Mouse (Mus musculus): ENCODE measurements around the gene Relt. TPM values are rescaled to one million over a fixed set of nuclear protein-coding genes. Genes with fewer than 3 reads are reported as not detected.
"Not testable (repeated sequence)": the region's sequence is repeated elsewhere in the genome, so short reads cannot be mapped to it uniquely, and the experiment has no call there.

The Relt gene
- polyA plus RNA-seq, 1 experiment from 2014 or later = 2.6 TPM

DNA sequence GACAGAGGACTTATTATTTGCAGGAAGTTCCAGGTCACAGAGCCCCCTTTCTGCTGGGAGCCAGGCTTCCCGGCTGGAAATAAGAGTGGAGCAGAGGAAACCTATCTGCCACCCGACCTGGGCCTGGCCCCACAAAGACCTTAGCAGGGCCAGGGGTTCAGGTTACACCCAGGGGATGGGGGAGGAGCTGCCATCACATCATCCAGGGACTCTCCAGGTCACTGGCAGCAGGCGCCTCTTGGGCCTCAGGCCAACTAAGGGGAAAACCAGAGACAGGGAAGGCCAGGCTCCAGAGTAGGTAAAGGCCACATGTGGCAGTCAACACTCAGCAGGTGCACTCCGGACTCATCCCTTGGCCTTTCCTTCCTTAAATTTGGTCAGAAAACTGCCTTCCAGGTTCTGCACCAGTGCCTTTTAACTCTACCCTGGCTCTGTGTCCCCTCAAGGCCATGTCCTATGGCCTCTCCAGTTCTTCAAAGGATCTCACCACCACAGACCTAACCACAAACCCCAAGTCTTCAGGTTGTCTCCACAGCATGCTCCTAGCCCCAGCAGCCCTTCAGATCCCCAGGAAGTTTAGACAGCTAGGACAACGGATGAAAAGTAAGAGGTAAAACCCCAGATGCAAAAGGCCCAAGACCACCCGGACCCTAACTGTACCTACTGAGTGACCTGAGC lies 9.0 kb downstream of the Relt start:
- 59% methylated on average over 6 of the region's 6 CpGs for WGBS
- no peak overlapping the region for H3K4me2 ChIP-seq (replicated peaks)
- no peaks in the 10 kb centered on the region for H3K9me3 ChIP-seq
- H3K9ac ChIP-seq = no peak overlapping the region
- no peaks in the 10 kb centered on the region for H3K27me3 ChIP-seq (replicated peaks)
- ATAC-seq = no peak
- H3K27ac ChIP-seq = no peak overlapping the region
- no peaks in the 10 kb centered on the region for H3K36me3 ChIP-seq
- peaks cover 35% of the 10 kb centered on the region for H3K4me1 ChIP-seq (replicated peaks)
- H3K4me3 ChIP-seq (replicated peaks) = no peak overlapping the region

DNA sequence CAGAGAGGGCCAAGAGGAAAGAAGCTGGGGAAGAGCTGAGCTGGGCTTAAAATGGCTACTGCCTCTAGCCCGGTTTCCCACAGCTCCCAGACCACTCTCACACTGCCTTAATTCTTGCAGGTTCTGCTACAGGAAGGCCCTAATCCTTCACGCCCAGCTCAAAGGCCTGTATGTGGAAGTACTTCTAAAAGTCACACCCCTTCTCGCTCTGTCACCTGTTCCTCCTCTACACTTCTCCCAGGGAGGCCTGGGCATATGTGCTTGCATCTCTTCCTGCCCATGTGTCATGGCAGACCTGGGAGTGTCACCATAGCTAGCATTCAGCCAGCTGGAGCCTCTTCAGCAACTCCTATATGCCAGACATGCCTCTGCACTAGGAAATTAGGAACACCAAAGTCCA lies 9.8 kb downstream of the Relt start:
- WGBS = 67% methylated on average over 3 of the region's 3 CpGs
- Histone ChIP-seq H3K4me1 (replicated peaks) (peaks cover 35% of the 10 kb centered on the region), H3K27me3 (replicated peaks) (no peaks in the 10 kb centered on the region), H3K36me3 (no peaks in the 10 kb centered on the region), H3K27ac (no peak overlapping the region), H3K4me3 (replicated peaks) (no peak overlapping the region), H3K9ac (no peak overlapping the region), H3K4me2 (replicated peaks) (no peak overlapping the region), H3K9me3 (no peaks in the 10 kb centered on the region)
- no peak for ATAC-seq

DNA sequence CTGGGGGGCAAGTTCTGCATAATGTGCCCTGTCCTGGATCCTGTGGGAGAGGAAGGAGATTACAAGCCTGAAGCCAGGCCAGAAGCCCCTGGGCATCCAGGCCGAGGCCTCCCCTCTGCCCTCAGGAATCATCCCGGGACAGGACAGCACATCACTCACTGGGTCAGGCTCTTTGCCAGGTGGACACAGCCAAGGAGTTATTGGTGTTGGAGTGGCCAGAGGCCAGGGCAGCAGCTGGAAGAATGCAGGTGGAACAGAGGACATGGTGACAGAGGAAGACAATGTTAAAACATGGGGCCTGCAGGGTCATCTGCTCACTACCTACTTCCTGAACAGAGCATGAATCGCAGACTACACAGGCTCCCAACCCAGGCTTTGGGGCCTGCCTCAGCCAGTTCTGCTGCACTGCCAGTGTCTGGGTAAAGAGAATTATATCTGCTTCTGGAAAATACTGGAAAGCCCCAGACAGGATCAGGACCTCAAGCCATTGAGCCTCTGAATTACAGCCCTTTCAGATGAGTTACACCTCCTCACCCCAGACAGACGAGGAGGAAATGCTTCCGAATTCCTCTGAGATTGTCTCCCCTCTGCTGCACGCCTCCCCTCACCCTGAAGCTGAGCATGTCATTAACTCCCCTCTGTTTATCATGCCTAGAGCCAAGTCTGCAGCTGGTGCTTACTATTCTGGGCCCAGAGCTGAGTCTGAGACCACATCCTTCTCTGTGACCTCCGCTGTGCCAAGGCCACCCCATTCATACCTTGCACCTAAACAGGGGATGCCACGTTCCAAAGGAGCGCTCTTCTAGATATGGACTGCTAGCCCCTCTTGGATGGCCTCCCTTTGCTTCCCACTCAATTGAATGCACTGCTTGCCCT lies 11.5 kb downstream of the Relt start:
- Histone ChIP-seq H3K9me3 (no peaks in the 10 kb centered on the region), H3K4me2 (replicated peaks) (no peak overlapping the region), H3K9ac (no peak overlapping the region), H3K4me1 (replicated peaks) (peaks cover 35% of the 10 kb centered on the region), H3K27ac (0 out of 2 replicates have a peak overlapping the region, but pooled peaks have one; percentile 9), H3K27me3 (replicated peaks) (no peaks in the 10 kb centered on the region), H3K4me3 (replicated peaks) (no peak overlapping the region), H3K36me3 (no peaks in the 10 kb centered on the region)
- no peak for ATAC-seq
- WGBS = 57% methylated on average over 9 of the region's 9 CpGs

DNA sequence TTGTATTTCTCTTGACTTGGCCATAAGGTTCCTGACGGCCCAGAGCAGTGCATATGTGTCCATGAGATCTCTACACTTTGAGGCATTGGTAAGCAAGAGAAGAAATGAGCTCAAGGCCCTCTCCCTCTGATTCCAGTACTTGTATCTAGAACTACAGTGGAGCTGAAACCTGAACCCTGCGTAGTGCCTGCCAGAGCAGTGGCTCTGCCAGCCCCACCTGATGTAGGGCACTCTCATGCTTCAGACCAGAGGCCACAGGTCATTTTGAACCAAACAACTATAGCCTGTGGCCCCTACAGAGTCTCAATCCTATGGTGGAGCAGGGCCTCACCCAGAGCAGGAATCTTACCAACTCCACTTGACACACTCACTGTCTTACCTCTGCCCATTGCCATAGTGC lies 13.7 kb downstream of the Relt start:
- no peak overlapping the region for H3K4me2 ChIP-seq (replicated peaks)
- 91% methylated on average over 2 of the region's 2 CpGs for WGBS

DNA sequence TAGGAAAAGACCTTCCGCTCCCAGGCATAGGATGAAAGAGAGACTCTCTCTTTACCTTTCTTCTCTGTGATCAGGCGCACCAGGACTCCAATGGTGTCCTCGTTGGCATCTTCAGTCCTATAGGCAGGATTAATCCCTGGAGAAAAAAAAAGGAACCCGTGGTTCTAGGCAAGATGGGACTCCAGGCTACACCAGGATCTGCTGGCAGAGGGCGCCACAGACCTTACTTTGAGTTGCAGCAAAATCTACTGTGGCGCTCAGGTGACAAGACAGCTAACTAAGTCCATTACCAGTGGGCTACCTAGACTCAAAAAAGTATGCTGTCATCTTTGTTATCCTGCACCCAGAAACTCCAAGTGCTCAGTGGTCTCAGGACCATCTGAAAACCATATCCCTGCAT lies 14.5 kb downstream of the Relt start:
- no peaks in the 10 kb centered on the region for H3K36me3 ChIP-seq
- no peak overlapping the region for H3K4me2 ChIP-seq (replicated peaks)
- H3K27me3 ChIP-seq (replicated peaks) = no peaks in the 10 kb centered on the region
- no peak overlapping the region for H3K4me3 ChIP-seq (replicated peaks)
- no peak overlapping the region for H3K9ac ChIP-seq
- WGBS = 44% methylated on average over 6 of the region's 6 CpGs
- no peak overlapping the region for H3K27ac ChIP-seq
- no peaks in the 10 kb centered on the region for H3K9me3 ChIP-seq
- peaks cover 26% of the 10 kb centered on the region for H3K4me1 ChIP-seq (replicated peaks)
- ATAC-seq = no peak

More for the DNA sequence above, 13.7 kb downstream of the Relt start:
- no peaks in the 10 kb centered on the region for H3K36me3 ChIP-seq
- H3K27me3 ChIP-seq (replicated peaks) = no peaks in the 10 kb centered on the region
- H3K9ac ChIP-seq = no peak overlapping the region
- H3K9me3 ChIP-seq = no peaks in the 10 kb centered on the region
- no peak overlapping the region for H3K27ac ChIP-seq
- no peak overlapping the region for H3K4me3 ChIP-seq (replicated peaks)
- no peak for ATAC-seq
- H3K4me1 ChIP-seq (replicated peaks) = peaks cover 29% of the 10 kb centered on the region

DNA sequence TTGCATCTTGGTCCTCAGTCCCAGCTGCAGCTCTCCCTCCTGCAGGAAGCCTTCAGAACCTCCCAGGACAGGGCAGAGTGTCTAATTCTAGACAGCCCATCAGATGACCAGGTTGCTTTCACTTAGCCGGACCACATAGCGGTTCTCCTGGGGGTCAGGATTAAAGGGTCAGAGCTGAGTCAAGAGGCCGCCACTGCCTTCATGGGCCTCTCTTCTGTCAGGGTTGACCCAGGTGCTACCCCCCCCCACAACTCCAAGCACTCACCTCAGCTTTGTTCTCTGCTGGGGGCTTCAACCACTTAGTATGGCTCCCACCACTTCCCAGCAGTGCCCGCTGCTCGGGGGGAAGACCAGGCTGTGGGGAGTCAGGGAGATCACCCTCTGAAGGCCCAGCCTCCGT lies 16.1 kb downstream of the Relt start:
- WGBS = 90% methylated on average over 6 of the region's 6 CpGs
- H3K9me3 ChIP-seq = no peaks in the 10 kb centered on the region
- H3K4me2 ChIP-seq (replicated peaks) = no peak overlapping the region
- H3K9ac ChIP-seq = no peak overlapping the region
- H3K27me3 ChIP-seq (replicated peaks) = no peaks in the 10 kb centered on the region
- H3K27ac ChIP-seq = no peak overlapping the region
- no peak overlapping the region for H3K4me3 ChIP-seq (replicated peaks)
- peaks cover 17% of the 10 kb centered on the region for H3K4me1 ChIP-seq (replicated peaks)
- H3K36me3 ChIP-seq = no peaks in the 10 kb centered on the region
- ATAC-seq = no peak

DNA sequence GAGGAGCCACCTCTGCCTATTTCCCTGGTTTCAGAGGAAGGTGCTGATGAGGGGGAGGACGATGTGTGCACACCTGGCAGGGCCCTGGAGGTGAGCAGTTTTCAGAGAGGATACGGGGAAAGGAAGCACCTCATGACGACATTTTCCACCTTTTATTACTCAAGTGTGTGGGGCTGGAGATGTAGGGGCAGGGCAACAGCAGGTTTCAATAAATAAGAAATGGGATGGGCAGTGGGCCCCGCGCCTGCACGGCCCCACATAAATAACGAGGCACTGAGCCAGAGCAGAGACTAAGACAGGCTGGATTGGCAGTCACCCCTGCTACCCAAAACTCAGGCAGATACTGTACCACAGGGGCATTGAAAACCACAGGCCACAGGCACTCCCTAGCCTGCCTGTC lies 17.2 kb downstream of the Relt start:
- not testable (repeated sequence) for H3K4me1 ChIP-seq (replicated peaks); H3K9ac ChIP-seq; H3K9me3 ChIP-seq; H3K27me3 ChIP-seq (replicated peaks); H3K4me3 ChIP-seq (replicated peaks); H3K4me2 ChIP-seq (replicated peaks); ATAC-seq; H3K27ac ChIP-seq; H3K36me3 ChIP-seq
- 62% methylated on average over 7 of the region's 7 CpGs for WGBS

DNA sequence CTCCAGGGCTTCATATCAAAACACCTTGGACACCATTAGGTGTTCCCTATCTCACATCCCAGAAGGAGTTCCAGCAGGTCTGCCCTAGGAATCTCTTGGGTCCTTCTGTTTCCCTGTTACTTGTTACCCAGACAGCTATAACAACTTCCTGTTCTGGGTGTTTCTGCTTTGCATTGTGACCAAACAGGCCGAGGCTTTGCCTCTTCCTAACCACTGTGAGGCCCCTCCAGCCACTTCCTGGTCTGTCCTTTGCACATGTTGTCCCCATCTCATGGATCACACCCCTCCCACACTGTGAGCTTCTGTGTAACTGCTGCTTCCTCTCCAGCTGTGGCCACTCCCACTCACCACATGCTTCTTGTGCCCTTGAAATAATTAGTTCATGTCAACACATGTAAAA lies 17.8 kb downstream of the Relt start:
- Histone ChIP-seq H3K27me3 (replicated peaks) (no peaks in the 10 kb centered on the region), H3K4me3 (replicated peaks) (no peak overlapping the region), H3K27ac (peak overlapping the region; percentile 48), H3K4me1 (replicated peaks) (peaks cover 7% of the 10 kb centered on the region; the same call in 1 of the 2 replicates), H3K9ac (no peak overlapping the region), H3K4me2 (replicated peaks) (no peak overlapping the region), H3K9me3 (no peaks in the 10 kb centered on the region), H3K36me3 (no peaks in the 10 kb centered on the region)
- 0% methylated on average over 1 of the region's 1 CpGs for WGBS
- peak; percentile 71 for ATAC-seq

DNA sequence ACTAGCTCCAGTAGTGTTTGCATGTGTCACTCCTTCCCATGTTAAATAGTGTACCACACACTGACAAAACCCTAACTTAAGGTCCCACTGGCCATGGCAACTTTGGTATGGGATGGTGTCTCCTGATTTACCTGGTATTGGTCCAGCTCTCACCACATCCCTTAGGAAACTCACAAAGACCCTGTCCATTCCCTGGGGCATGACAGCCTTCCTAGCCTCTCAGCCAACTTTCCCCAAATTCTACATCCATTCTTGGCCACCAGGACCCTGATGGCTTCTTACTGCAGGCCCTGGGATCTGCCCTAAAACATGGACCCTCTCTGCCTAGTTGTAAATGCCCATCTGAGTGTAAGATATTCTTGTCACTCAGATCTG lies 18.2 kb downstream of the Relt start:
- Histone ChIP-seq H3K4me1 (replicated peaks) (peaks cover 7% of the 10 kb centered on the region; the same call in 1 of the 2 replicates), H3K4me2 (replicated peaks) (no peak overlapping the region), H3K27me3 (replicated peaks) (no peaks in the 10 kb centered on the region), H3K27ac (peak overlapping the region; percentile 48), H3K4me3 (replicated peaks) (no peak overlapping the region), H3K9me3 (no peaks in the 10 kb centered on the region), H3K36me3 (no peaks in the 10 kb centered on the region), H3K9ac (no peak overlapping the region)
- ATAC-seq = no peak

DNA sequence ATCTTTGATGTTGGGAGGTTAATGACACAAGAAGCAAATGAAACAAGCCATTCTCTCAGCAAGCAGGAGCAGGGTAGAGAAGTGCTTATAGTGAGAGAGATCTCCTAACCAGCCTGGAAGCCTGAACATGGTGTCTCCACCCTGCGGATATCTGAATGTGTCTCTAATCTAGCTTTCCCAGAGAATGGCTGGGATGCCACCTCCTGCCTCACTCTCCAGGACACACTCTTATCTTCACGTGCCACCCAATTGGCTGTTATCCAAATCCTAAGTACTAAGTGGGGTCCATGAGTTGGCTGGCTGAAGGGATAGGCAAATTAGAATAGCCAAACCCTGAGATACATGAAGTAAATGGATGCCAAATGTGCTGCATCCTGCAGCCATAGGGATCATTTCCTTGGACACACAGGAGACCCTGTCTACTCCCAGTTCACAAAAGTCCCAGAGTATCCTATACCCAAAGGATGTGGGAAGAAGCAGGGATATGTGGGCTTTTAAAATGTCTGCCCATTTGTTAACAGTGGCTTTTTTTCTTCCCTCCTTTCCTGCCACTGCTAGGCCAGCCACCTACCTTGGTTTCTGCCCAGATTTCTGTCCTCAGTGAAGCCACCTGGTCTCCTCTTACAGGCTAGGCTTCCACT lies 18.7 kb downstream of the Relt start:
- WGBS = 74% methylated on average over 2 of the region's 2 CpGs

DNA sequence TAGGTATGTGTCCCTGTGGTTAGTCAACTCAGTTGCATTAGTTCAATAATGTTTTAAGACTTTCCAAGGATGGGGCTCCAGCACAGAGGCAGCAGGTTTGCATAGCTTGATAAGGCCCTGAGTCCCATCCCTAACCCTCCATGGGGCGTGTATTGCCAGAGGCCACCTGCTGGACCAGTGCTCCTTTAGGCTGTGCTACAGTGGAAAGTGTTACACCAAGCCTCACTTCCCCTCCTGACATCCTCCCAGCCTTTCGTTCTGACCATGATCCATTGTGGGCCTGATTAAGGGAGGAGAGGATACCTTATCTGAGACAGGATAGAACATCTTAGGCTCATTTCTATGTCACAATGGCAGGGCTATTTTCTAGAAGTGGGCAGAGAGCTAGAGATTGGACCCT lies 19.4 kb downstream of the Relt start:
- H3K36me3 ChIP-seq = no peaks in the 10 kb centered on the region
- WGBS = 79% methylated on average over 2 of the region's 2 CpGs
- no peak overlapping the region for H3K27ac ChIP-seq
- H3K4me2 ChIP-seq (replicated peaks) = no peak overlapping the region
- H3K4me1 ChIP-seq (replicated peaks) = peaks cover 7% of the 10 kb centered on the region; the same call in 1 of the 2 replicates
- no peaks in the 10 kb centered on the region for H3K27me3 ChIP-seq (replicated peaks)
- H3K9me3 ChIP-seq = no peaks in the 10 kb centered on the region
- no peak overlapping the region for H3K9ac ChIP-seq
- H3K4me3 ChIP-seq (replicated peaks) = no peak overlapping the region
- ATAC-seq = peak; percentile 62; the same call in 1 of the 2 replicates

More for the DNA sequence above, 18.7 kb downstream of the Relt start:
- Histone ChIP-seq H3K36me3 (no peaks in the 10 kb centered on the region), H3K9ac (no peak overlapping the region), H3K4me3 (replicated peaks) (no peak overlapping the region), H3K27ac (no peak overlapping the region), H3K4me1 (replicated peaks) (peaks cover 7% of the 10 kb centered on the region; the same call in 1 of the 2 replicates), H3K9me3 (no peaks in the 10 kb centered on the region), H3K4me2 (replicated peaks) (no peak overlapping the region), H3K27me3 (replicated peaks) (no peaks in the 10 kb centered on the region)
- ATAC-seq = peak; percentile 57; the same call in 1 of the 2 replicates

DNA sequence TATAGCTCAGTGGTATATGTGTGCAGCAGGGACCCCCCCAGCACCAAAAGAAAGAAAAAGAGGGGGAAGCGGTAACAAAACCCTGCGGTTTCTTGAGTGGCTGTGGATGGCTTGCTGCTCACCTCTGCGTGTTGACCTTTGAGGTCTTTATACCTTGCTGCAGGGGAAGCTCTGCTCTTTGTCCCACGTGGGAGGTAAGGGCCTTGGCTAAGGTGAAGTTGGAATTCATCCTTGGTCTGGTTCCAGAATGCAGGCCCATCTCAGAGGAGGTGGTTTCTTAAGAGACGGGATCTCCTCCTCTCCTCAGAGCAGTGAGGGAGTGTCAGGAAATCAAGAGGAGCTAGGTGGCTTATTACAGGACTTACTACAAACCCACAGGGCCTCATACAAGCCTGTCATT lies 21.1 kb downstream of the Relt start:
- Histone ChIP-seq H3K4me3 (replicated peaks) (no peak overlapping the region), H3K27ac (no peak overlapping the region), H3K9ac (no peak overlapping the region), H3K4me2 (replicated peaks) (no peak overlapping the region), H3K36me3 (no peaks in the 10 kb centered on the region), H3K9me3 (no peaks in the 10 kb centered on the region), H3K4me1 (replicated peaks) (peaks cover 7% of the 10 kb centered on the region; the same call in 1 of the 2 replicates), H3K27me3 (replicated peaks) (no peaks in the 10 kb centered on the region)
- no peak for ATAC-seq
- 89% methylated on average over 5 of the region's 5 CpGs for WGBS
